Mouse (Mus musculus) stomach, embryonic 14.5 days (tissue): Measurements from ENCODE around the gene Hipk2. TPM values are rescaled to one million over a fixed set of nuclear protein-coding genes. Genes with fewer than 3 reads are reported as not detected.

Source experiments
- ATAC-seq: fragments of 200-750 bp; cut with Nextera tagmentation; 2 replicates; pipeline ENCODE4 v1.8.0; 2017; ENCODE audit warnings: low read depth, moderate TSS enrichment; ENCODE audit not compliant: insufficient number of reproducible peaks, insufficient read depth, low FRiP score
- H3K27ac ChIP-seq: fragments of 300-500 bp; sonication (generic); 2 replicates; pipeline ENCODE4 v1.5.1; 2014; ENCODE audit warnings: mild to moderate bottlenecking, low read length, moderate library complexity, mixed read lengths
- H3K27me3 ChIP-seq: fragments of 300-500 bp; sonication (generic); 2 replicates; pipeline ENCODE4 v1.6.1; 2014; ENCODE audit warnings: low read length, control low read depth, mixed read lengths; ENCODE audit not compliant: control insufficient read depth, insufficient read depth
- H3K36me3 ChIP-seq: fragments of 300-500 bp; sonication (generic); 2 replicates; pipeline ENCODE4 v1.6.1; 2014; ENCODE audit warnings: mild to moderate bottlenecking, control low read depth, low read length, moderate library complexity, mixed read lengths; ENCODE audit not compliant: control insufficient read depth, insufficient read depth
- H3K4me1 ChIP-seq: fragments of 300-500 bp; sonication (generic); 2 replicates; pipeline ENCODE4 v1.6.1; 2014; ENCODE audit warnings: low read length, control low read depth, mixed read lengths; ENCODE audit not compliant: control insufficient read depth, insufficient read depth
- H3K4me2 ChIP-seq: fragments of 300-500 bp; sonication (generic); replicated peaks from 2 replicates; pipeline ENCODE4 v1.6.1; 2014; ENCODE audit warnings: low read depth, low read length, control low read depth
- H3K4me3 ChIP-seq: fragments of 300-500 bp; sonication (generic); 2 replicates; pipeline ENCODE4 v1.5.1; 2014; ENCODE audit warnings: low read depth, low read length, control low read depth
- H3K9ac ChIP-seq: fragments of 300-500 bp; sonication (generic); replicated peaks from 2 replicates; pipeline ENCODE4 v1.6.1; 2014; ENCODE audit warnings: low read depth, mild to moderate bottlenecking, control low read depth, low read length, moderate library complexity, mixed read lengths
- H3K9me3 ChIP-seq: fragments of 300-500 bp; sonication (generic); 2 replicates; pipeline ENCODE4 v1.6.1; 2016; ENCODE audit warnings: low read depth, low read length, control low read depth; ENCODE audit not compliant: control insufficient read depth
- WGBS: fragments of 180-500 bp; shearing (Covaris S2); extraction: QIAGEN DNeasy Blood & Tissue Kit; methylation state at CpG from one replicate; pipeline ENCODE4 v1.1.7; 2014; 5-methylcytosine and 5-hydroxymethylcytosine counted together
- polyA plus RNA-seq: library from polyadenylated mRNA; unstranded; fragments of >200 nt; fragmentation: Nextera tagmentation; extraction: Ambion mirVana; gene quantifications from 2 replicates; pipeline ENCODE4 v1.2.1, GENCODE M21; 2014

Hipk2 gene
- polyA plus RNA-seq, 1 experiment from 2014 or later, result 34.3 TPM

DNA sequence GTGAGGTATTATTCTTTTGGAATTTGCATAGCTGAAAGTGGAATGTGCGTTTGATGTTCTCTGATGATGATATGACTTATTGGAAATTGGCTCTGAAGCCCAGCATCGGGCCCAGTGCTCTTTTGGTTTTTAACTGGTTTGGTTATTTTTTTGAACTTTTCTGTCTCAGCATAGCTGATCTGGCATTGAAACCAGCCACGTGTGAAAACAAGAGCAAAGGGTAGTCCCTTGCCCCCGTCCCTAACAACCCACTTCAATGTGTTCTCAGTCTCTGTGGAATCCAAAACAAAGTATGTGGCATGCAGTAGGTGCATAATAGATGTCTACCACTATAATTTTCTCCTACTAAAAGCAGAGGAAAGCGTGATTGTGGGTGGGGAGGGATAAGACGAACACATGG, 44.2 kb upstream of the Hipk2 start:
- no peak overlapping the region for H3K4me2 ChIP-seq

GRCm38 (mm10) chr6:38919135-38919740, 43.3 kb upstream of the Hipk2 start:
- Histone ChIP-seq H3K4me3 (no peak overlapping the region), H3K4me2 (peak overlapping the region; percentile 18; the same call in 1 of the 2 replicates), H3K27ac (peak overlapping the region; percentile 80), H3K4me1 (peaks cover 12% of the 10 kb centered on the region), H3K36me3 (no peaks in the 10 kb centered on the region), H3K27me3 (no peaks in the 10 kb centered on the region), H3K9ac (no peak overlapping the region), H3K9me3 (no peaks in the 10 kb centered on the region)
- WGBS, result 73% methylated on average over 14 of the region's 14 CpGs
- ATAC-seq, result no peak; the same call in 1 of the 2 replicates

More for the DNA sequence above, 44.2 kb upstream of the Hipk2 start:
- Histone ChIP-seq H3K4me3 (no peak overlapping the region), H3K9me3 (no peaks in the 10 kb centered on the region), H3K4me1 (peaks cover 11% of the 10 kb centered on the region), H3K27ac (peak overlapping the region; percentile 80; the same call in 1 of the 2 replicates), H3K27me3 (no peaks in the 10 kb centered on the region), H3K9ac (no peak overlapping the region), H3K36me3 (no peaks in the 10 kb centered on the region)
- 80% methylated on average over 6 of the region's 6 CpGs for WGBS
- no peak for ATAC-seq

GRCm38 (mm10) chr6:38918728-38919127, 42.8 kb upstream of the Hipk2 start:
- Histone ChIP-seq H3K9me3 (no peaks in the 10 kb centered on the region), H3K9ac (no peak overlapping the region), H3K36me3 (no peaks in the 10 kb centered on the region), H3K27ac (peak overlapping the region; percentile 80; the same call in 1 of the 2 replicates), H3K4me2 (no peak overlapping the region), H3K4me3 (no peak overlapping the region), H3K27me3 (no peaks in the 10 kb centered on the region), H3K4me1 (peaks cover 13% of the 10 kb centered on the region)
- ATAC-seq, result no peak
- WGBS, result 79% methylated on average over 4 of the region's 4 CpGs

DNA sequence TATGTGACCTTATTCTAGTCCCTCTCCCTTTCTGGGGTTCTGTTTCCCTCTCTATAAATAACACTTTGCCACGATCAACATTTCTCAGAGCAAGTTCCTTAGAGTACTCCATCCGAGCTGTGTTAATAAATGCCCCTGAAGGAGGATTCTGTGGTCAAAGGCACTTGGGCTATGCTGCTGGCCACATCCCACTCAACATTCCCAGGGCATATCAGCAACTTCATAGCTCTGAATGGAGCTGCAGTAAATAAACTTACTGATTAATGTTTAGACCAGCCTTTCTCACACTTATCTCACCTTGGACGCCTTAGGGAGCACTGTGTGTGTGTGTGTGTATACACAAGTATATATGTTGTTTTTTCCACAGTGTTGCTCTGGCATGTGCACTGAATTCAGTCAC, 41.5 kb upstream of the Hipk2 start:
- Histone ChIP-seq H3K4me3 (no peak overlapping the region), H3K27ac (no peak overlapping the region), H3K9ac (no peak overlapping the region), H3K9me3 (no peaks in the 10 kb centered on the region), H3K36me3 (no peaks in the 10 kb centered on the region), H3K4me2 (no peak overlapping the region), H3K4me1 (peaks cover 14% of the 10 kb centered on the region), H3K27me3 (no peaks in the 10 kb centered on the region)
- WGBS, result 48% methylated on average over 3 of the region's 3 CpGs
- no peak for ATAC-seq

DNA sequence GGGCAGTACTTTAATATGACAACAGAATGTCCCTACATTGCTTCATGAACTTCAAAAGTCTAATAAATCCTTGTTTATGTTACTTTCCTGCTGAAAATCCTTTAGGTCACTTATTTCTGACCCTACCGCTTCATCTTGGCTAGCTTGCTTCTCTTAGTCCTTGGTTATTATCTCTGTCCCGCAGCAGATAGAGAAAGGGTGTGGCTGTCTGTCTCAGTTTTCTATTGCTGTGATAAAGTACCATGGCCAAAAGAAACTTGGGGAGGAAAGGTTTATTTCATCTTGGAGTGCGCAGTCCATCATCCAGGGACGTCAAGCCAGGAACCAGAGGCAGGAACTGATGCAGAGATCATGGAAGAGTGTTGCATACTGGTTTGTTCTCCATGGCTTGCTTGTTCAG, 40.6 kb upstream of the Hipk2 start:
- H3K27ac ChIP-seq, result no peak overlapping the region
- ATAC-seq, result no peak
- no peaks in the 10 kb centered on the region for H3K36me3 ChIP-seq
- H3K4me3 ChIP-seq, result no peak overlapping the region
- WGBS, result 58% methylated on average over 4 of the region's 4 CpGs
- H3K4me1 ChIP-seq, result peaks cover 17% of the 10 kb centered on the region
- no peak overlapping the region for H3K4me2 ChIP-seq
- no peaks in the 10 kb centered on the region for H3K9me3 ChIP-seq
- no peaks in the 10 kb centered on the region for H3K27me3 ChIP-seq
- H3K9ac ChIP-seq, result no peak overlapping the region

- WGBS, result 39% methylated on average over 5 of the region's 5 CpGs
- no peaks in the 10 kb centered on the region for H3K9me3 ChIP-seq
Measured at GRCm38 (mm10) chr6:38915776-38916175, 39.8 kb upstream of the Hipk2 start.

DNA sequence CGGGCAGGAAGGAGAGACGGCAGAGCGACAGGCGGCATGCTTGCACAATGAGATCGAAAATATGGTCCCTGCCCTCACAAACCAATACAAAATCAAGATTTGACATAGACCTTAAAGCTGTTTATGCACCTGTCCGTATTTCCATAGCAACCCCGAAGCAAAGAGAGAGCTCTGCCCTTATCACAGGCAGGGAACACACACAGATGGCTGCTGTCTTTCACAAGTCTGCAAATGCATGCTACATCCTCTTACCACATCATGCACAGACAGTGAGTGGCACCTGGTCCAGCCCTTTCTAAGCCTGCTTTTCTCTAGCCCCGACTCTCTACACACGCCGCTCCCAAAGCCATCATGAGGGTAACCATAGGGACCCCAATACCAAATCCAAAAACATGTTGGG, 38.2 kb upstream of the Hipk2 start:
- ATAC-seq, result no peak
- WGBS, result 67% methylated on average over 10 of the region's 10 CpGs

More at GRCm38 (mm10) chr6:38915776-38916175, 39.8 kb upstream of the Hipk2 start:
- H3K4me1 ChIP-seq, result peaks cover 17% of the 10 kb centered on the region
- ATAC-seq, result no peak
- no peaks in the 10 kb centered on the region for H3K27me3 ChIP-seq
- no peak overlapping the region for H3K4me2 ChIP-seq
- no peak overlapping the region for H3K4me3 ChIP-seq
- no peaks in the 10 kb centered on the region for H3K36me3 ChIP-seq
- H3K9ac ChIP-seq, result no peak overlapping the region
- peak overlapping the region; percentile 75; the same call in 1 of the 2 replicates for H3K27ac ChIP-seq

GRCm38 (mm10) chr6:38913386-38914042, 37.5 kb upstream of the Hipk2 start:
- H3K9ac ChIP-seq, result no peak overlapping the region
- H3K4me3 ChIP-seq, result no peak overlapping the region
- no peak for ATAC-seq
- H3K27me3 ChIP-seq, result no peaks in the 10 kb centered on the region
- no peak overlapping the region for H3K4me2 ChIP-seq
- H3K36me3 ChIP-seq, result no peaks in the 10 kb centered on the region
- H3K4me1 ChIP-seq, result peaks cover 15% of the 10 kb centered on the region
- WGBS, result 75% methylated on average over 13 of the region's 13 CpGs
- no peaks in the 10 kb centered on the region for H3K9me3 ChIP-seq
- no peak overlapping the region for H3K27ac ChIP-seq

More for the DNA sequence above, 38.2 kb upstream of the Hipk2 start:
- H3K27ac ChIP-seq, result no peak overlapping the region
- H3K4me1 ChIP-seq, result peaks cover 15% of the 10 kb centered on the region
- no peaks in the 10 kb centered on the region for H3K27me3 ChIP-seq
- H3K4me3 ChIP-seq, result no peak overlapping the region
- H3K9ac ChIP-seq, result no peak overlapping the region
- H3K36me3 ChIP-seq, result no peaks in the 10 kb centered on the region
- H3K9me3 ChIP-seq, result no peaks in the 10 kb centered on the region
- no peak overlapping the region for H3K4me2 ChIP-seq
